In genomic region chr7:28311926-28312543, GRCm38 (mm10) we compare ENCODE assay signal across 8 mouse cellular contexts. TPM values are rescaled to one million over a fixed set of nuclear protein-coding genes. Genes with fewer than 3 reads are reported as not detected.
DNase-seq lines count a peak whose midpoint lies in the region; ATAC-seq and TF ChIP-seq lines count a peak whose summit lies in the region.

Gene Timm50 (minus strand): TSS chr7:28312072.

- no peaks in the 10 kb centered on the region for H3K9me3 ChIP-seq in hindbrain, embryonic 13.5 days

- H3K4me1 ChIP-seq in hindbrain, embryonic 13.5 days (replicated peaks), result peaks cover 19% of the 10 kb centered on the region

- DNase-seq in Patski (ENCODE audit: low read depth, low spot score), result peak; percentile 77
- DNase-seq in cerebellum, postnatal 14 days, result peak; percentile 99
- peak; percentile 97 for DNase-seq in frontal cortex, postnatal 14 days (ENCODE audit: low spot score in 2 of 2)
- peak; percentile 97 to 99 for DNase-seq in layer of hippocampus, postnatal 25 days (ENCODE audit: extremely low spot score in 1 of 2, low spot score in 1 of 2)
- peak; percentile 98 for DNase-seq in lung, postnatal 25 days (ENCODE audit: low spot score)
- peak; percentile 99 for DNase-seq in retina, embryonic 14.5 days (ENCODE audit: low spot score)
- peak; percentile 99 for DNase-seq in thymus, postnatal 4 days

- peak; percentile 81 for ATAC-seq in Patski
- ATAC-seq in hindbrain, embryonic 13.5 days (ENCODE audit: low FRiP score), result peak; percentile 96

- peak within 1 kb of the TSS; percentile 86 for H3K4me3 ChIP-seq in hindbrain, embryonic 13.5 days

- WGBS in hindbrain, embryonic 13.5 days, result under 1% methylated on average over 44 of the region's 45 CpGs

- H3K9ac ChIP-seq in hindbrain, embryonic 13.5 days, result peak within 1 kb of the TSS; percentile 93

- H3K36me3 ChIP-seq in hindbrain, embryonic 13.5 days, result peaks cover 63% of the 10 kb centered on the region

- TF ChIP-seq CTCF in Patski (IDR thresholded peaks at IDR 0.05), result no peak

- no peaks in the 10 kb centered on the region for H3K27me3 ChIP-seq in Patski
- no peaks in the 10 kb centered on the region for H3K27me3 ChIP-seq in hindbrain, embryonic 13.5 days

- H3K27ac ChIP-seq in hindbrain, embryonic 13.5 days, result peak within 1 kb of the TSS; percentile 45

- peak within 1 kb of the TSS; percentile 89 for H3K4me2 ChIP-seq in hindbrain, embryonic 13.5 days

- POLR2A ChIA-PET in Patski (lab: Charles Lee), result interaction anchor here (0.6 kb wide), 1 partner anchor 515 kb away, joined by 3 read pairs; no protein-coding TSS in a partner anchor

- in situ Hi-C loops in Patski (cut with MboI; ENCODE audit: low pct_unique_long_range_greater_than_20kb), result no loop called here

- CTCF ChIA-PET in Patski (lab: Charles Lee), result no interaction called here

RNA-seq across cellular contexts. Expression of gene Timm50, which starts in this region (rescaled TPM):
- 61.7 TPM for polyA plus RNA-seq in Patski (2021)
- 134 and 136 TPM in 2 replicates for polyA plus RNA-seq in hindbrain, embryonic 13.5 days (2015; fragmentation: Nextera tagmentation; extraction: Ambion mirVana)
- 10 to 100 TPM; 37.7 to 47.0 TPM for total RNA-seq in layer of hippocampus, postnatal 25 days (2021)

Comparison
In these comparisons a context has a peak if more than half of its experiments do, and no peak if none do; other contexts are left out.
1. Peak in every context shown above with its lines: DNase-seq, ATAC-seq, H3K4me3 ChIP-seq and H3K27ac ChIP-seq.